Mouse (Mus musculus) ovary, postnatal 14 days (tissue): ENCODE measurements around the gene 2810408A11Rik.

Experiments used
- DNase-seq: peaks from one replicate; pipeline ENCODE4 v3.0.0; 2022; ENCODE audit warnings: low spot score

Gene 2810408A11Rik

DNA sequence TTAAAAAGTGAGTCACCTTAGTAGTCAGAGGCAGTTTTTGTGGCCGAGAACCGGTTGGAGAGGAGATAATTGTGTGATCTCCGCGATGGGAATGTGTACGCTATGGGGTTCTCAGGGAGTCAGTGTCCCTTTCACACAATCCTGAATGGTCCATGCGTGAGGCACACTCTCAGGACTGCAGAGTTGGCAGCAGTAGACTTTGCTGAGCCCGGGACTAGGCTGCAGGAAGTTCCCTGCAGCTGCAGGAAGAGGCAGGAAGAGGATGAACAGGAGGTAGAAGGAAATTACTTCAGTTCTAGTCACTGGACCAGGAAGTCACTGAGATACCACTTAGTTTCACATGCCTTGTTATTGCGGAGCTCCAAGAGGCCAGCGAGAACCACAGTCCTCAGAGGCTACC is 51.7 kb downstream of the 2810408A11Rik start:
- no peak for DNase-seq

GRCm38 (mm10) chr11:69848021-69848420 is 52.8 kb downstream of the 2810408A11Rik start:
- no peak for DNase-seq
